Mouse (Mus musculus) myocyte (in vitro differentiated cells): ENCODE results near the gene Jmjd1c.

Experiments
- MYOD1 ChIP-seq, 3 experiments: IDR thresholded peaks; one replicate each; pipeline ENCODE4 v1.6.1; 2011; ENCODE audit warnings: control low read depth in 2 of 3, low read depth in 2 of 3, mild to moderate bottlenecking in 2 of 3, moderate library complexity in 1 of 3; ENCODE audit not compliant: insufficient read length in 2 of 3, control insufficient read depth in 1 of 3
- MYOG ChIP-seq, 3 experiments: IDR thresholded peaks; one replicate each; pipeline ENCODE4 v1.6.1; 2011; ENCODE audit warnings: control low read depth in 2 of 3, low read depth in 2 of 3, mild to moderate bottlenecking in 2 of 3; ENCODE audit not compliant: insufficient read length in 2 of 3, control insufficient read depth in 1 of 3, insufficient read depth in 1 of 3
- POLR2A ChIP-seq: IDR thresholded peaks from one replicate; pipeline ENCODE4 v1.6.1; 2011; ENCODE audit warnings: low read depth, mild to moderate bottlenecking, control low read depth, moderate library complexity; ENCODE audit not compliant: insufficient read length
- REST ChIP-seq: IDR thresholded peaks from one replicate; pipeline ENCODE4 v1.6.1; 2011; ENCODE audit warnings: mild to moderate bottlenecking, control low read depth, moderate library complexity; ENCODE audit not compliant: insufficient read depth, insufficient read length

- TF ChIP-seq MYOG (IDR thresholded peaks at IDR 0.05; ENCODE audit: control insufficient read depth in 1 of 3, insufficient read depth in 1 of 3, insufficient read length in 2 of 3, low read depth in 2 of 3) (no peak), REST (no peak), POLR2A (no peak), MYOD1 (IDR thresholded peaks at IDR 0.05; ENCODE audit: control insufficient read depth in 1 of 3, insufficient read length in 2 of 3, low read depth in 2 of 3) (no peak)
Observed at GRCm38 (mm10) chr10:67215133-67215532, 119.2 kb downstream of the Jmjd1c start.
